Mouse (Mus musculus) CH12.LX (cell line): ENCODE results near the gene Rbbp5. TPM values are rescaled to one million over a fixed set of nuclear protein-coding genes. Genes with fewer than 3 reads are reported as not detected.

Source experiments
- DNase-seq: peaks from one replicate; pipeline ENCODE4 v3.0.0-alpha.2; 2013; ENCODE audit errors: extremely low read depth
- H3K27ac ChIP-seq: 2 replicates; pipeline ENCODE4 v1.5.1; 2012; ENCODE audit warnings: low read depth, mild to moderate bottlenecking, control low read depth, moderate library complexity; ENCODE audit not compliant: insufficient read depth
- H3K27me3 ChIP-seq: replicated peaks from 2 replicates; pipeline ENCODE3; 2012; ENCODE audit warnings: inconsistent platforms
- H3K36me3 ChIP-seq, 2 experiments: replicated peaks in 1 of 2; 2 replicates each; pipeline versions ENCODE3 to v1.6.1; 2012; ENCODE audit warnings: inconsistent platforms in 1 of 2, low read length in 1 of 2, mild to moderate bottlenecking in 1 of 2, mixed read lengths in 1 of 2, moderate library complexity in 1 of 2; ENCODE audit not compliant: control insufficient read depth in 1 of 2, insufficient read depth in 1 of 2
- H3K4me1 ChIP-seq, 2 experiments: 2 replicates each; pipeline ENCODE4 v1.6.1; 2012; ENCODE audit warnings: inconsistent platforms in 1 of 2, moderate library complexity in 1 of 2; ENCODE audit not compliant: insufficient read depth in 2 of 2, control insufficient read depth in 1 of 2
- H3K4me2 ChIP-seq: 2 replicates; pipeline ENCODE4 v1.6.1; 2012; ENCODE audit warnings: low read depth, mild to moderate bottlenecking, control low read depth; ENCODE audit not compliant: poor library complexity, insufficient read depth, severe bottlenecking
- H3K4me3 ChIP-seq, 3 experiments: fragments of 150-350 bp in 1 of 3; sonication (generic) in 1 of 3; replicated peaks in 1 of 3; 2 replicates each; pipeline versions ENCODE3 to v1.5.1; 2011 to 2012; ENCODE audit warnings: low read depth in 2 of 3, low read length in 2 of 3, mild to moderate bottlenecking in 2 of 3, moderate library complexity in 2 of 3, control low read depth in 1 of 3, improper control_type of control experiment in 1 of 3, inconsistent platforms in 1 of 3, mixed read lengths in 1 of 3; ENCODE audit not compliant: poor library complexity in 1 of 3
- H3K79me2 ChIP-seq: replicated peaks from 2 replicates; pipeline ENCODE4 v1.6.1; 2012; ENCODE audit warnings: mild to moderate bottlenecking, moderate library complexity; ENCODE audit not compliant: control insufficient read depth, poor library complexity, insufficient read depth, severe bottlenecking; ENCODE audit errors: extremely low read depth
- H3K9ac ChIP-seq: 2 replicates; pipeline ENCODE4 v1.6.1; 2012; ENCODE audit warnings: low read depth, mild to moderate bottlenecking, control low read depth, moderate library complexity; ENCODE audit not compliant: insufficient read depth
- H3K9me3 ChIP-seq: replicated peaks from 2 replicates; pipeline ENCODE3; 2012; ENCODE audit warnings: low read length, inconsistent platforms, mixed read lengths
- CHD1 ChIP-seq: IDR thresholded peaks from 2 replicates; pipeline ENCODE4 v1.6.1; 2012; ENCODE audit warnings: low read depth, low read length, improper control_type of control experiment, inconsistent platforms
- CHD2 ChIP-seq: IDR thresholded peaks from 2 replicates; pipeline ENCODE4 v1.6.1; 2011; ENCODE audit warnings: low read length, improper control_type of control experiment
- CTCF ChIP-seq, 2 experiments: IDR thresholded peaks in 1 of 2; conservative IDR thresholded peaks in 1 of 2; 2 replicates each; pipeline ENCODE4 v1.5.1; 2011 to 2012; ENCODE audit warnings: low read depth in 2 of 2, low read length in 2 of 2, improper control_type of control experiment in 1 of 2, inconsistent platforms in 1 of 2, mild to moderate bottlenecking in 1 of 2, moderate library complexity in 1 of 2
- ETS1 ChIP-seq: conservative IDR thresholded peaks from 2 replicates; pipeline ENCODE4 v1.6.1; 2012; ENCODE audit warnings: low read depth, mild to moderate bottlenecking, inconsistent platforms, low read length, improper control_type of control experiment, moderate library complexity
- GABPA ChIP-seq: IDR thresholded peaks from 2 replicates; pipeline ENCODE4 v1.6.1; 2012; ENCODE audit warnings: low read depth, low read length, improper control_type of control experiment, inconsistent platforms; ENCODE audit not compliant: insufficient replicate concordance
- JUND ChIP-seq: conservative IDR thresholded peaks from 2 replicates; pipeline ENCODE4 v1.6.1; 2011; ENCODE audit warnings: low read depth, low read length, improper control_type of control experiment
- KAT2A ChIP-seq: IDR thresholded peaks from 2 replicates; pipeline ENCODE4 v1.6.1; 2012; ENCODE audit warnings: low read length, improper control_type of control experiment, inconsistent platforms; ENCODE audit not compliant: insufficient replicate concordance
- MAFK ChIP-seq: IDR thresholded peaks from 2 replicates; pipeline ENCODE4 v1.6.1; 2011; ENCODE audit warnings: low read length, improper control_type of control experiment; ENCODE audit not compliant: insufficient replicate concordance
- MAX ChIP-seq: IDR thresholded peaks from 2 replicates; pipeline ENCODE4 v1.6.1; 2011; ENCODE audit warnings: low read length, improper control_type of control experiment
- MAZ ChIP-seq: IDR thresholded peaks from 2 replicates; pipeline ENCODE4 v1.6.1; 2012; ENCODE audit warnings: low read depth, mild to moderate bottlenecking, inconsistent platforms, low read length, improper control_type of control experiment, moderate library complexity
- MEF2A ChIP-seq: IDR thresholded peaks from 2 replicates; pipeline ENCODE4 v1.6.1; 2014; ENCODE audit warnings: low read depth, mild to moderate bottlenecking, inconsistent platforms, low read length, improper control_type of control experiment, borderline replicate concordance
- MYC ChIP-seq: IDR thresholded peaks from 2 replicates; pipeline ENCODE4 v1.6.1; 2011; ENCODE audit warnings: low read depth, mild to moderate bottlenecking, improper control_type of control experiment, low read length
- NRF1 ChIP-seq: IDR thresholded peaks from 2 replicates; pipeline ENCODE4 v1.6.1; 2014; ENCODE audit warnings: low read depth, mild to moderate bottlenecking, inconsistent platforms, low read length, improper control_type of control experiment, moderate library complexity
- PAX5 ChIP-seq: IDR thresholded peaks from 2 replicates; pipeline ENCODE4 v1.6.1; 2012; ENCODE audit warnings: low read length, inconsistent platforms, mixed read lengths
- RCOR1 ChIP-seq: conservative IDR thresholded peaks from 2 replicates; pipeline ENCODE4 v1.6.1; 2012; ENCODE audit warnings: low read depth, mild to moderate bottlenecking, inconsistent platforms, low read length, improper control_type of control experiment
- SIN3A ChIP-seq: IDR thresholded peaks from 2 replicates; pipeline ENCODE4 v1.6.1; 2012; ENCODE audit warnings: low read length, improper control_type of control experiment, inconsistent platforms
- SMC3 ChIP-seq: IDR thresholded peaks from 2 replicates; pipeline ENCODE4 v1.6.1; 2011; ENCODE audit warnings: low read depth, low read length, improper control_type of control experiment
- TBP ChIP-seq: conservative IDR thresholded peaks from 2 replicates; pipeline ENCODE4 v1.6.1; 2011; ENCODE audit warnings: low read depth, low read length, improper control_type of control experiment
- ZKSCAN1 ChIP-seq: IDR thresholded peaks from 2 replicates; pipeline ENCODE4 v1.6.1; 2012; ENCODE audit warnings: low read depth, inconsistent platforms, low read length, improper control_type of control experiment, borderline replicate concordance
- dilution Hi-C: fragments of 300-500 bp; cut with MboI; formaldehyde crosslinking; loops from 2 replicates; pipeline ENCODE4 v1.14.3; 2020; ENCODE audit warnings: low sequenced_read_pairs; ENCODE audit not compliant: extremely low pct_unique_long_range_greater_than_20kb, extremely low pct_ligation_motif_present
- in situ Hi-C: fragments of 300-500 bp; cut with MboI; formaldehyde crosslinking; loops from 3 replicates; pipeline ENCODE4 v1.14.3; 2019; ENCODE audit warnings: low sequenced_read_pairs, low pct_ligation_motif_present, low pct_unique_long_range_greater_than_20kb, mixed read lengths
- polyA plus RNA-seq: library from polyadenylated mRNA; unstranded; fragments of >175 nt; gene quantifications from 2 replicates; pipeline ENCODE4 v1.2.1, GENCODE M21; 2012; ENCODE audit warnings: low read depth; ENCODE audit not compliant: insufficient read length
- total RNA-seq, 2 experiments: library from RNA; depleted of rRNA; stranded (reverse); fragments of 300-350 nt in 1 of 2; fragments of >200 nt in 1 of 2; gene quantifications; 2 replicates each; pipeline ENCODE4 v1.2.3; 2012 to 2014

Rbbp5 gene
- total and polyA plus RNA-seq, 3 experiments = 36.9 to 52.5 (median 50.3) TPM

GRCm38 (mm10) chr1:132437389-132437788, 39.8 kb upstream of the Rbbp5 start:
- H3K27me3 ChIP-seq = peaks cover 1% of the 10 kb centered on the region
- H3K4me2 ChIP-seq = no peak overlapping the region
- dilution Hi-C loops (no loop called here), in situ Hi-C loops (no loop called here)
- H3K27ac ChIP-seq = no peak overlapping the region
- no peak overlapping the region for H3K9ac ChIP-seq
- no peaks in the 10 kb centered on the region for H3K36me3 ChIP-seq
- H3K79me2 ChIP-seq = no peaks in the 10 kb centered on the region
- H3K9me3 ChIP-seq = peaks cover 2% of the 10 kb centered on the region
- H3K4me3 ChIP-seq = no peak overlapping the region
- DNase-seq = no peak
- H3K4me1 ChIP-seq = peaks cover 0 to 4% of the 10 kb centered on the region in 2 experiments; a peak in 2 of 4 replicates
- TF ChIP-seq ZKSCAN1 (no peak), ETS1 (no peak)
- TF ChIP-seq, all 38 proteins: peak for 0

GRCm38 (mm10) chr1:132440896-132441435, 36.2 kb upstream of the Rbbp5 start:
- Histone ChIP-seq H3K36me3 (no peaks in the 10 kb centered on the region), H3K27ac (no peak overlapping the region), H3K79me2 (no peaks in the 10 kb centered on the region), H3K4me3 (no peak overlapping the region), H3K4me1 (peaks cover 0 to 4% of the 10 kb centered on the region in 2 experiments; a peak in 2 of 4 replicates), H3K9me3 (peaks cover 2% of the 10 kb centered on the region), H3K4me2 (no peak overlapping the region), H3K27me3 (no peaks in the 10 kb centered on the region), H3K9ac (no peak overlapping the region)
- in situ Hi-C loops (no loop called here), dilution Hi-C loops (no loop called here)
- TF ChIP-seq CHD2 = no peak
- TF ChIP-seq TBP = no peak
- no peak for TF ChIP-seq SMC3
- TF ChIP-seq MEF2A = no peak
- no peak for DNase-seq

- no peaks in the 10 kb centered on the region for H3K36me3 ChIP-seq
- dilution Hi-C loops = no loop called here
- in situ Hi-C loops = no loop called here
- H3K9me3 ChIP-seq = no peaks in the 10 kb centered on the region
- H3K4me3 ChIP-seq = no peak overlapping the region
- no peaks in the 10 kb centered on the region for H3K4me1 ChIP-seq
- H3K9ac ChIP-seq = no peak overlapping the region
- no peaks in the 10 kb centered on the region for H3K27me3 ChIP-seq
- H3K27ac ChIP-seq = no peak overlapping the region
- TF ChIP-seq GABPA (no peak), KAT2A (no peak), MAFK (no peak), MEF2A (no peak), CHD1 (no peak), PAX5 (no peak), MAZ (no peak), NRF1 (no peak), CTCF (conservative IDR thresholded peaks at IDR 0.05 in 1 of 2, IDR thresholded peaks at IDR 0.05 in 1 of 2; ENCODE audit: low read depth in 2 of 2, low read length in 2 of 2) (no peak), RCOR1 (no peak), JUND (no peak), SIN3A (no peak), MYC (no peak), MAX (no peak)
- TF ChIP-seq, all 38 proteins: peak for 0
- Histone ChIP-seq H3K79me2 (no peaks in the 10 kb centered on the region), H3K4me2 (no peak overlapping the region)
- no peak for DNase-seq
These were observed 27.4 kb upstream of the Rbbp5 start for GRCm38 (mm10) chr1:132449742-132450141.
